Mouse (Mus musculus) heart, embryonic 10.5 days (tissue): Measurements from ENCODE around the gene Vwa5a. TPM values are rescaled to one million over a fixed set of nuclear protein-coding genes. Genes with fewer than 3 reads are reported as not detected.

Source experiments
- polyA plus RNA-seq: library from polyadenylated mRNA; unstranded; fragments of >200 nt; fragmentation: Nextera tagmentation; extraction: Ambion mirVana; gene quantifications from 2 replicates; pipeline ENCODE4 v1.2.1, GENCODE M21; 2016

The Vwa5a gene
- polyA plus RNA-seq, 1 experiment from 2014 or later: 10.2 TPM

Other genes starting within 250 kb of the Vwa5a start
- gene Olfr905, start 247.2 kb upstream of the Vwa5a start, polyA plus RNA-seq: not detected in 2 replicates
- gene Olfr906, start 231.2 kb upstream of the Vwa5a start, polyA plus RNA-seq: not detected in 2 replicates
- not detected in 2 replicates for gene Olfr907, start 222.5 kb upstream of the Vwa5a start, polyA plus RNA-seq
- not detected in 2 replicates for gene Olfr911-ps1, start 196.7 kb upstream of the Vwa5a start, polyA plus RNA-seq
- not detected in 2 replicates for gene Olfr910, start 180.4 kb upstream of the Vwa5a start, polyA plus RNA-seq
- not detected in 2 replicates for gene Olfr912, start 138.1 kb upstream of the Vwa5a start, polyA plus RNA-seq
- not detected in 2 replicates for gene Olfr913, start 125.5 kb upstream of the Vwa5a start, polyA plus RNA-seq
- gene Olfr914, start 113.2 kb upstream of the Vwa5a start, polyA plus RNA-seq: not detected in 2 replicates
- gene Olfr916, start 58.4 kb upstream of the Vwa5a start, polyA plus RNA-seq: not detected in 2 replicates
- gene Olfr917, start 52.4 kb upstream of the Vwa5a start, polyA plus RNA-seq: not detected in 2 replicates
- gene Olfr918, start 43.7 kb upstream of the Vwa5a start, polyA plus RNA-seq: not detected in 2 replicates
- gene Olfr919, start 14.6 kb upstream of the Vwa5a start, polyA plus RNA-seq: not detected in 2 replicates
- gene Olfr920, start 34.0 kb downstream of the Vwa5a start, polyA plus RNA-seq: 0.03 TPM in 1 of 2 replicates, not detected in the other
- not detected in 2 replicates for gene Olfr921, start 54.8 kb downstream of the Vwa5a start, polyA plus RNA-seq
- not detected in 2 replicates for gene Olfr922, start 96.3 kb downstream of the Vwa5a start, polyA plus RNA-seq
- not detected in 2 replicates for gene Olfr923, start 108.3 kb downstream of the Vwa5a start, polyA plus RNA-seq
- not detected in 2 replicates for gene Olfr924, start 126.2 kb downstream of the Vwa5a start, polyA plus RNA-seq
- gene Olfr26, start 136.8 kb downstream of the Vwa5a start, polyA plus RNA-seq: not detected in 2 replicates
- gene Olfr926, start 158.9 kb downstream of the Vwa5a start, polyA plus RNA-seq: not detected in 2 replicates
- not detected in 2 replicates for gene Olfr930, start 211.5 kb downstream of the Vwa5a start, polyA plus RNA-seq